Mouse (Mus musculus): Measurements from ENCODE around the gene 9430097D07Rik.

9430097D07Rik gene

DNA sequence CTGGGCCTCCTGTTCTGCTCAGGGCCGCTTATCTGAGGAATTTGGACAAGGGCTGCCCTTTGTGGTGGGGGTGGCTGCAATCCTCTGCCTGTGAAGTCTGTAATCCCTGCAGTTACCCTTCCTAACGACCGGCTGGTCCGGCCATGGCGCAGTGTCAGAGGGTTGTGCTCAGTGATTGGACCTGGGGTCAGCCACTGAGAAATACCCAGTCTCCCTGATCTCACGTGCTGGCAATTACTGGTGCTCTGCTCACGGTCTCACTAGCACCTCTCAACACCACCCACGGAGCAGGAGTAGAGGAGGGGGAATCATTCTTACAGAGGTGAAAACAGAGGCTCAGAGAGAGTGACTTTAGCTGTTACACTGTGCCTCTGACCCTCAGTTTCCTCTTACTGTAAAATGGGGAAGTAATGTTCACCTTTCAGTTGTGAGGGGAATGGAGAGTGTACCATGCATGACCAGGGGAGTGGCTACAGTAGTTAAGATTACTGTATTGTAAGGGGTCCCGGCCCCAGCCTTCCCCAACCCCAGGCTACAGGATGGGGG, 38.1 kb downstream of the 9430097D07Rik start:
- in situ Hi-C loops (cut with MboI; ENCODE audit: unreplicated experiment in 2 of 2): no loop called here

DNA sequence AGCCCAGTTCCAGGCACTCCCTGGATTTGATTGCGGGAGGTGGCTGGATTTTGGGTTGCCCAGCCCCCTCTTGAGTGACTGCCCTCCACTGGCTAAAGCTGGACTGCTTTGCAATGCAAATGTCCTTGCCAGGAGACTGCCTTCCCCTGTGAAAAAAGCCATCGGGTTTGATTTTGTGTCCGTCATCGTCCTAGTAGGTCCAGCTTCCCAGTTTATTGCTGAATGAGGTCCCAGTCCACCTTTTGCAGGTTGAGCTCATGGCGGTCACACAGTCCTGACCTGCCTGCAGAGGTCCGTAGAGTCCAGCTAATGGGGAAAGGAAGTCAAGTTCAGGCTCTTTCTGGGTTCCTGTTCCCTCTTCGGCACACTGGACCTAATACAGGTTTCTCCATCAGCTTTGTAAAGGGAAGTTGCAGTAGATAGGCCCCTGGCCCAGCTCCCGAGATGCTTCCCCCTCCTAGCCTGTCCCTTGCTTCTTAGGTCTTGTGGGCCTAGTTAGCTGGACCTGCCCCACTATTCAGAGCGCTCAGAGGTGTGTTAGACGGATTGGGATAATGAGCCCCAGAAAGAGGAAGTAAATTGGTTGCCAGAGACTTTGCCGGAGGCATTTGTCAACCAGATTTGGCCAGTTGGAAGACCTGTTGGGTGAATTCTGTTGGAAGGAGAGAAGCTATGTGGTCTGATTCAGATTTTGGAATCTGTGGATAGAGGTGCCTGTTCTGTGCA, 38.7 kb downstream of the 9430097D07Rik start:
- in situ Hi-C loops (cut with MboI; ENCODE audit: unreplicated experiment in 2 of 2): no loop called here

DNA sequence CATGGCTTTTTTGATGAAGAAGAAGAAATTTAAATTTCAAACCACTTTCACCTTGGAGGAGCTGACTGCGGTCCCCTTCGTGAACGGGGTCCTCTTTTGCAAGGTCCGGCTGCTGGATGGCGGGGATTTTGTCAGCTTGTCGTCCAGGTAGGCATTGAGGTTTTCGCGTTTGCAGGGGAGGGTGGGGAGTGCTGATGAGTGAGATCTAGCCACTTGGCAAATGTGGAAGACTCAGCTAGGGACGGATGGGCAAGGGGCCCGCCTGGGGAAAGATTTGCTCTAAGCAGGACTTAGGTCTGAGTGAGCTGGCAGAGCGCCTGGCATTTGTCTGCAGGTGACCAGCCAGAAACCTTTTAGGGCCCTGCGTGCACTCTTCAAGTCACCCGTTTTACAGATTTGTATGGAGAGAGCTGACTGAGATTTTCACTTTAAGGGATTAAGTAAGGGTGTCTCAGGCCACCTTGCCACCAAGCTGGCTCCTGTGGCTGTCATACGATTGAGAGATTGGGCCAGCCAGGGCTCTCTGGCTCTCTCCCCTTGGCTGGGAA, 39.3 kb downstream of the 9430097D07Rik start:
- in situ Hi-C loops (cut with MboI; ENCODE audit: unreplicated experiment in 2 of 2): no loop called here

DNA sequence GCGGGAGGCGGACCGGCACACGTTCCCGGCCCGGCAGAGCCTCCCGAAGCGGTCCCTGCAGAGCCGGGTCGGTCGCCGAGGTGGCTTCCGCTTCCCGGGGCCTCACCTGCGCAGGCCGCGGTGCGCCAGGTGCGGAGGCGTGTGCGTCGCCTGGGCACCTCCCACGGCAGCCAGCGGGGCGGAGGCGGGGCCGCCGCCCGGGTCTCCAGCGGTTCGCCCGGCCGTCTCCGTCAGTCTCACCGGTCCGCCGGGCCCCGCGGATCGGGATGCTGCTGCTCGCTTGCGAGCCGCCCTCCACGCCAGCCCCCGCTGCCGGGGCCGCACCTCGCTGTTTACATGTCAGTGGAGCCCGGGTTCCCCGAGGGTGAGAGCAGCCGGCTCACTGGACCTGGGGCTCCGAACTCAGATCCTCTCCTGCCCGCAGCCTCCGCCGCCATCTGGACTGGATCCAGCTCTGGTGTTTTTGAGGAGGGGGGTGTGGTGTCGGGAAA, 39.9 kb downstream of the 9430097D07Rik start:
- in situ Hi-C loops (cut with MboI; ENCODE audit: unreplicated experiment in 2 of 2): no loop called here

DNA sequence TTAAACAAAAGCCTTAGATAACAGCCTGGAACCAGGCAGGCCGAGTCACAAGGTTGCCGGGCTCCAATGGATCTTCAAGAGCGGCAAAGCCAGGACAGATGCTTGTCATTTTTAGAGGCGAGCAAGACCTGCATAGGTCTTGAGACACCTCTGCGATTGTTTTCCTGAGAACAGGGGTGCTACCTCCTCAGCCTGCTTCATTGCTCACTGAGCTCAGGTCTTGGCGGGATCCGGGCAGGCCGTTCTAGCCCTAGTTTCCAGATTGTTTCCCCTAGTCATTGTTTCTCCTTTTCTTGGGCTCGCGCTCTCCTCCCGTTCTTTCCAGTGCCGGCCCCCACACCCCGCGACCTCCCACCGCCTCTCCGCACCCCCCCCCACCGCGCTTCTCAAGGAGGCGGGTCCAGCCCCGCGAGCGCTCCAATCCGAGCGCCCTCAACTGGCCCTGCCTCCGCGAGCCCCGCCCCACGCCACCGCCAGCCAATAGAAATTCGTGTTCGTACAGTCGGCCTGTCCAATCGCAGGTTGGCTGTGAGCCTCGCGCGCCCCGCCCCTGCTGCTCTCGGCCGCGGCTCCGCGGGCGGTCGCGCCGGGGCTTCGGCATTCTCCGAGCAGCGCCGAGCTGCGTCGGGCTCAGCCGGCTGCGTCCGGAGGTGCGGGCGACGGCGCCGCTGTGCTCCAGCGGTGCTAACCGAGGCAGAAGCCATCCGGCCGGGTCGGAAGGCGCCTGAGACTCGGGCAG, 40.6 kb downstream of the 9430097D07Rik start, which contains the start of gene Fam102a:
Gene Fam102a (plus strand): TSS at position 600 of the 739 bp plus-strand sequence.
- in situ Hi-C loops (cut with MboI; ENCODE audit: unreplicated experiment in 2 of 2): loop anchor here in 1 of 2 experiments (5.0 kb wide), 1 partner anchor 32 kb away; no protein-coding TSS in a partner anchor

DNA sequence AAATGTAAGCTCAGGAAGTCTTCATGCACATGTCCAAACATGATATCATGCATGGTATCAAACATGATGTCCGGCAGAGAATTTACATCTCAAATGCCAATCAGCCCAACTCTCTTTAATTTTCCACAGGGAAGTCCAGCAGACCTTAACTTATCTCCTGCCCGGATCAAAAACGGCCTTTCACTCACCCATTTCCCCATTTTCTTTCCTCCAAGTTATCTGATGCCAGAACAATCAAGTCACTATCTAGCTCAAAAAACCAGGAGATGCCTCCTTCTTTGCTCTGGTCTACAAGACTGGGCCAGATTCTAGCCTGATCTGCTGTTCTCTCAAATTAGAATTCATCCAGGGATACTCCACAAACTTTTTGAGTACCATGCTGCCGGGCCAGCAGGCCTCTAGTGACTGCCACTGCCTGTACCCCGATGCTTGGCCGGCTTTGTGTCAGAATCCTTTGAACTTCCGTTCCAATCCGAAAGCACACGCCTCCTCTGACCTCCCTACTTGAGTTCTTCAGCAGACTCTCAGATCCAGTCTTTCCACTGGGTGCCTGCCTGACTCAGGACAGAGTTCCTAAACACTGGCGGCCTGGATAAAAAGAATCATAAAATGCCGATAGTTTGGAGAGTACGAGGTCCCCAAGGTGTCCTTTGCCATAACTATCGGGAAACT, 41.3 kb downstream of the 9430097D07Rik start:
- in situ Hi-C loops (cut with MboI; ENCODE audit: unreplicated experiment in 2 of 2): loop anchor here in 1 of 2 experiments (5.0 kb wide), 1 partner anchor 33 kb away; no protein-coding TSS in a partner anchor

DNA sequence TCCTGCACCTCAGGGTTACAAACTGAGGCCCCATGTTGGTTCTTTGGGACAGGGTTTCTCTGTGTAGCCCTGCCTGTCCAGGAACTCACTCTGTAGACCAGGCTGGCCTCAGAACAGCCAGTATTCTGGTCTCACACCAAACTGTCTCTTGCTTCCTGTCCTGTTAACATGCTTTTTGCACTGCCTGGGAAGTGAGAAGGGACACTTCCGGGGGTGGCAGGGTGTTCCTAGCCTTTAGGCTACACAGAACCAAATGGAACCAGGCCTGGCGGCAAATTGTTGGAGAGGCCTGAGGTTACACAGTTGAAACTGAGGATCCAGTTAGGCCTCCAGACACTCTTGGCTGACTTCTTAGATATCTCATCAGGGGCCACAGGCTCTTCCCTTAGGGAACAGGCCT, 42.3 kb downstream of the 9430097D07Rik start:
- in situ Hi-C loops (cut with MboI; ENCODE audit: unreplicated experiment in 2 of 2): loop anchor here in 1 of 2 experiments (5.0 kb wide), 1 partner anchor 34 kb away; no protein-coding TSS in a partner anchor

DNA sequence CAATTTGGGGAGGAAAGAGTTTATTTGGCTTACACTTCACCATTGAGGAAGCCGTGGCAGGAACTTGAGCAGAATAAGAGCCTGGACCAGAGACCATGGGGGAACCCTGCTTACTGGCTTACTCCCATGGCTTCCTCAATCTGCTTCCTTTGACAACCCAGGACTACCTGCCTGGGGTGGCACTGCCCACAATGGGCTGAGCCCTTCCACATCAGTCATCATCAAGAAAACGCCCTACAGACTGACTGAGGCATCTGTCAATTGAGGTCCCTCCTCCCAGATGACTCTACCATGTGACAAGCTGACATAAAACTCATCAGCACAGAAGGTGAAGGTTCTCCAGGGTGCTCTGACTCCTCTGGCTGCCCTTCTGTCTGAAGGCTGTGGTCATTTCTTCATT, 45.0 kb downstream of the 9430097D07Rik start:
- in situ Hi-C loops (cut with MboI; ENCODE audit: unreplicated experiment in 2 of 2): loop anchor here in 1 of 2 experiments (5.0 kb wide), 1 partner anchor 37 kb away; no protein-coding TSS in a partner anchor

DNA sequence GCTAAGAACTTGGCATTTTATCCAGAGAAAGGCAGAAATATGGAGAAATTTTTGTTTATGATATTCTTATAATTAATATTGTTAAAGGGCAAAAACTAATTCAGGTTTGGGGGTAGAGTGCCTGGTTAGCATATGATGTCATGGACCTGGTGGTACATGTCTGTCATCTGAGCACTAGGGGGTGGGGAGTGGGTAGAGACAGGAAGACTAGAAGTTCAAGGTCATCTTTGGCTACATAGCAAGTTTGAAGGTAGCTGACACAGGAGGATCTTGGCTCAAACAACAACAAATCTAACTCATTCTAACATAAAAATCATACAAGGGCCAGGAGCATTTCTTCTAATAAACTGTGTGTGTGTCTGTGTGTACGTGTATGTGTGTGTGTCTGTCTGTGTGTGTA, 47.2 kb downstream of the 9430097D07Rik start:
- in situ Hi-C loops (cut with MboI; ENCODE audit: unreplicated experiment in 2 of 2): no loop called here

DNA sequence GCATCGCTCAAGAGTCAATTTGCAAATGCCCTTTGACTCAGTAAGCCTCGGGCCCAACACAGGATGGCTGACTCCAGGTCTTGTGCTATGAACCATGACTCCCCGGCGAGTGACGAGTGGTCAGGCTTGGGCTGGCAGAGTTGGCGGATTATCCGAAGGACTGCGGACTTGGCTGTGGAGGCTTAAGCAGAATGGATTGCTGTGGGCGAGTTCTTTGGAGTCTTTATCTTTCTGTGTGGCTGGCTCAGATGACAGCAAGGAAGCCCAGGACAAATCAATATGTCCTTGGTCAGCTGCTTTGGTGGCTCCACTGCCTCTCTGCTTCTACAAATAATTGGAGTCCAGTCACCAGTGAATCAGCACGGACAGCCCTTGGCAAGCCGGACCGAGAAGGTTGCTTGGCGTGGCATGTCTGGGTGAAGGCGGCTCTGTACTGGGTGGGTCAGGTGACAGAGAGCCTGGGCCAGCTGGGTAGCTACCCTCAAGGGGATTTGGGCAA, 48.0 kb downstream of the 9430097D07Rik start:
- in situ Hi-C loops (cut with MboI; ENCODE audit: unreplicated experiment in 2 of 2): no loop called here

DNA sequence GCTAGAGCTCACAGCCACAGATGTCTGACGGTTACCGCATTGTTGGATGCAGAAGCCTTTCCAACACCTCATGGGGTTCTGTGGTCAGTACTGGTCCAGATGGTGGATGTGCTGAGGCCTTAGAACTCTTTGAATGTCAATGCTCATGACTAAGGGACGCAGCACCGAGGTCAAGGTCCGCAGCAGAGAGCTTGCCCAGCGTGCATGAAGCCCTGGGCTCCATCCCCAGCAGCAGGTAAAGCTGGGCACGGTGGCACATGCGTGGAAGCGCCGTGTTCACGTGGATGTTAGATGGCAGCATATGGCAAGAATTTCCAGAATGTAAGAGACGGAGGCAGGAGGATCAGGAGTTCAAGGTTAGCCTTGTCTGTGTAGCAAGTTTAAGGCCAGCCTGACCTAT, 49.7 kb downstream of the 9430097D07Rik start:
- in situ Hi-C loops (cut with MboI; ENCODE audit: unreplicated experiment in 2 of 2): no loop called here

DNA sequence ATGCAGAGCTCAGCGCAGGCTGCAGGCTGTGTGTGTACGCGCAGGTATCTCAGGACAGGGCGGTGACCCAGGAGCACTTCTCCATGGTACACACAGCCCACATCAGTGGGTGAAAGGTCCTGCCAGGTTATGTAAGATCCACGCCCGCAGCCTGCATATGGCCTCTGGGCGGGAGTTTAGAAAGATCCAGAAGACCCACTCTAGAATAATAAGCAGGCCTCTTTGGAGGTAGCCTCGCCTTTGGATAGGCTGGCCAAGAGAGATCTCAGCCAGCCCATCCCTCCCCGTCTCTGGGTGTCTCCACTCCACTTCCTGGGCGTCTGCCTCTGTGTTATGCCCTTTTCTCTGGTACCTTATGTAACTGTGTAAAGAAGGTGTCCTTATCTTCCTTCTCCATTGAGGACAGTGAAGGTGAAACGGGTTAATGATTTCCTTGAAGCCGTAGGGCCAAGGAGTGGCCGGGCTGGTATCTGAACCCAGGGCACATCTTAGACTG, 50.9 kb downstream of the 9430097D07Rik start:
- in situ Hi-C loops (cut with MboI; ENCODE audit: unreplicated experiment in 2 of 2): no loop called here
